Mouse (Mus musculus) skeletal muscle tissue, postnatal 0 days (tissue): ENCODE measurements around the gene Olfr994. TPM values are rescaled to one million over a fixed set of nuclear protein-coding genes. Genes with fewer than 3 reads are reported as not detected.

Experiments used
- polyA plus RNA-seq: library from polyadenylated mRNA; unstranded; fragments of >200 nt; fragmentation: Nextera tagmentation; extraction: Ambion mirVana; gene quantifications from 2 replicates; pipeline ENCODE4 v1.2.1, GENCODE M21; 2015

Gene Olfr994
- not detected in 2 replicates for polyA plus RNA-seq

DNA sequence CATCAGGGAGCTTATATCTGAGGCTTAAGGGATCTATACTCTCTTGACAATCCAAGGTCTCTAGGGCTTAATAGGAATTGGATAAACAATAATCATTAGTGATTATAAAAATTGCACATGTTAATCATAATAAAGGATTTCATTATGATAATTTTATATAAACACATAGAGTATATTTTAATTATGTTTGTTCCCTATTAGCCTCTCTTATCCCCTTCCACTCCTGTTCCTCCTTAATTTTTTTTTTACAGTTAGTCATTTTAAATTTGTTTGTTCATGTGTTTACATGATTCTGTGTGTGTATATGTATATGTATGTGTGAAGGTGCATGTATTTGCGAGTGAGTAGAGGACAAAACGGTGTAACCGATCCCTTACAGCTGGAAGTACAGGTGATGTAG is at the start of gene Olfr994:
Gene Olfr994 (minus strand): TSS at position 101 of the 400 bp plus-strand sequence.

GRCm38 (mm10) chr2:85443539-85443938 is 7.3 kb upstream of the Olfr994 start, which contains the start of gene Olfr995:
Gene Olfr995 (minus strand): TSS chr2:85443639.

DNA sequence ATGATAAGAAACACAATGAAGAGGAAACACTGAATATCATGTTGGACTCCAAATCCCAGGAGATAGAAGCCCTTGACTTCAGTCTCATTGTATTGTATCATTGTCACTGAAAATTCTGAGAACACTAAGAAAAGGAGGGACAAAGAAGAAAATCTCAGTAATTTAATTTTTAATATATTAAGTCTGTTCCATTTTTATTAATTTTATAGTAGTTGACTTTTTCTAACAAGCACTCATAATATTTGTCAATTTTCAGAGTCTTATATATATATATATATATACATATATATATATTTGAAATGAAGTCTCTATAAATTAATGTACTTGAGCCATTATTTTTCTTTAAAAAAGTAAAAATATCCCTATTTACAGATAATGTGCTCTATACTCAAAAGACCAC is 21.5 kb downstream of the Olfr994 start, which contains the start of gene Olfr993:
Gene Olfr993 (minus strand): TSS at position 101 of the 400 bp plus-strand sequence.

GRCm38 (mm10) chr2:85409369-85409768 is 26.9 kb downstream of the Olfr994 start, which contains the start of gene Olfr992:
Gene Olfr992 (minus strand): TSS chr2:85409469.

Other genes starting within 250 kb of the Olfr994 start
- 0.43 and 0.58 TPM in 2 replicates for gene Lrrc55, start 239.3 kb downstream of the Olfr994 start, polyA plus RNA-seq
- gene Olfr987, start 97.1 kb downstream of the Olfr994 start, polyA plus RNA-seq, result not detected in 2 replicates
- not detected in 2 replicates for gene Olfr988, start 73.2 kb downstream of the Olfr994 start, polyA plus RNA-seq
- gene Olfr992, start 27.0 kb downstream of the Olfr994 start, polyA plus RNA-seq, result not detected in 2 replicates
- not detected in 2 replicates for gene Olfr993, start 21.6 kb downstream of the Olfr994 start, polyA plus RNA-seq
- gene Olfr995, start 7.2 kb upstream of the Olfr994 start, polyA plus RNA-seq, result not detected in 2 replicates
- 0.17 and 0.94 TPM in 2 replicates for gene 4833423E24Rik, start 82.6 kb upstream of the Olfr994 start, polyA plus RNA-seq
- gene Olfr996, start 142.8 kb upstream of the Olfr994 start, polyA plus RNA-seq, result not detected in 2 replicates
- not detected in 2 replicates for gene Olfr998, start 152.5 kb upstream of the Olfr994 start, polyA plus RNA-seq
- gene Olfr1000, start 175.5 kb upstream of the Olfr994 start, polyA plus RNA-seq, result not detected in 2 replicates
- not detected in 2 replicates for gene Olfr1002, start 214.3 kb upstream of the Olfr994 start, polyA plus RNA-seq
- not detected in 2 replicates for gene Olfr154, start 228.0 kb upstream of the Olfr994 start, polyA plus RNA-seq
- gene Olfr1006, start 242.3 kb upstream of the Olfr994 start, polyA plus RNA-seq, result not detected in 2 replicates